Mouse (Mus musculus) brain, embryonic 14.5 days (tissue): ENCODE results near the gene Hrc.

Experiments
- CTCF ChIP-seq: fragments of 200-500 bp; IDR thresholded peaks from 2 replicates; pipeline ENCODE4 v1.5.1; 2012; ENCODE audit warnings: inconsistent platforms, mild to moderate bottlenecking, moderate library complexity, borderline replicate concordance; ENCODE audit not compliant: insufficient read depth, insufficient read length; ENCODE audit errors: extremely low read depth
- POLR2A ChIP-seq: fragments of 200-500 bp; IDR thresholded peaks from 2 replicates; pipeline ENCODE4 v1.6.1; 2012; ENCODE audit warnings: mild to moderate bottlenecking, inconsistent platforms, borderline replicate concordance; ENCODE audit not compliant: poor library complexity, insufficient read depth, insufficient read length, severe bottlenecking; ENCODE audit errors: extremely low read depth

- peak; percentile 73; the same call in 1 of the 2 replicates for TF ChIP-seq CTCF
- TF ChIP-seq POLR2A = no peak
These were observed 35.3 kb upstream of the Hrc start for GRCm38 (mm10) chr7:45299752-45300151.
